Mouse (Mus musculus) embryonic facial prominence, embryonic 12.5 days (tissue): ENCODE results near the gene Sppl2b. TPM values are rescaled to one million over a fixed set of nuclear protein-coding genes. Genes with fewer than 3 reads are reported as not detected.

Experiments
- ATAC-seq: fragments of 200-750 bp; cut with Nextera tagmentation; 2 replicates; pipeline ENCODE4 v1.8.0; 2017; ENCODE audit not compliant: insufficient number of reproducible peaks, insufficient read depth, low FRiP score, low TSS enrichment
- H3K27ac ChIP-seq: fragments of 300-500 bp; sonication (generic); 2 replicates; pipeline ENCODE4 v1.5.1; 2016; ENCODE audit warnings: mild to moderate bottlenecking
- H3K27me3 ChIP-seq: fragments of 300-500 bp; sonication (generic); 2 replicates; pipeline ENCODE4 v1.6.1; 2016; ENCODE audit warnings: mild to moderate bottlenecking, moderate library complexity
- H3K36me3 ChIP-seq: fragments of 300-500 bp; sonication (generic); 2 replicates; pipeline ENCODE4 v1.6.1; 2016; ENCODE audit warnings: mild to moderate bottlenecking
- H3K4me1 ChIP-seq: fragments of 300-500 bp; sonication (generic); 2 replicates; pipeline ENCODE4 v1.6.1; 2016
- H3K4me2 ChIP-seq: fragments of 300-500 bp; sonication (generic); replicated peaks from 2 replicates; pipeline ENCODE4 v1.6.1; 2016; ENCODE audit warnings: mild to moderate bottlenecking, moderate library complexity
- H3K4me3 ChIP-seq: fragments of 300-500 bp; sonication (generic); 2 replicates; pipeline ENCODE4 v1.5.1; 2016; ENCODE audit warnings: mild to moderate bottlenecking
- H3K9ac ChIP-seq: fragments of 300-500 bp; sonication (generic); 2 replicates; pipeline ENCODE4 v1.6.1; 2016; ENCODE audit warnings: mild to moderate bottlenecking, moderate library complexity
- H3K9me3 ChIP-seq: fragments of 300-500 bp; sonication (generic); 2 replicates; pipeline ENCODE4 v1.6.1; 2016; ENCODE audit warnings: mild to moderate bottlenecking, moderate library complexity
- WGBS: fragments of 180-500 bp; shearing (Covaris S2); methylation state at CpG from one replicate; pipeline ENCODE4 v1.1.7; 2016; 5-methylcytosine and 5-hydroxymethylcytosine counted together
- polyA plus RNA-seq: library from polyadenylated mRNA; unstranded; fragments of >200 nt; fragmentation: Nextera tagmentation; extraction: Ambion mirVana; gene quantifications from 2 replicates; pipeline ENCODE4 v1.2.1, GENCODE M21; 2016

Sppl2b gene
- polyA plus RNA-seq, 1 experiment from 2014 or later: 53.0 TPM

- 88% methylated on average over 19 of the region's 19 CpGs for WGBS
- peak overlapping the region; percentile 5; the same call in 1 of the 2 replicates for H3K9ac ChIP-seq
- peak overlapping the region; percentile 55; the same call in 1 of the 2 replicates for H3K27ac ChIP-seq
- H3K27me3 ChIP-seq: no peaks in the 10 kb centered on the region
- H3K4me2 ChIP-seq: peak overlapping the region; percentile 95; the same call in 1 of the 2 replicates
- no peak overlapping the region for H3K4me3 ChIP-seq
- H3K9me3 ChIP-seq: no peaks in the 10 kb centered on the region
- H3K36me3 ChIP-seq: peaks cover 52% of the 10 kb centered on the region
- peaks cover 19% of the 10 kb centered on the region for H3K4me1 ChIP-seq
- ATAC-seq: no peak
Observed at GRCm38 (mm10) chr10:80901409-80902272, 46.6 kb downstream of the Sppl2b start.

GRCm38 (mm10) chr10:80902273-80902940 is 47.3 kb downstream of the Sppl2b start:
- peaks cover 57% of the 10 kb centered on the region for H3K36me3 ChIP-seq
- H3K9me3 ChIP-seq: no peaks in the 10 kb centered on the region
- WGBS: 94% methylated on average over 9 of the region's 9 CpGs
- ATAC-seq: no peak
- H3K9ac ChIP-seq: no peak overlapping the region
- no peak overlapping the region for H3K27ac ChIP-seq
- H3K4me2 ChIP-seq: no peak overlapping the region
- H3K4me1 ChIP-seq: peaks cover 19% of the 10 kb centered on the region
- no peaks in the 10 kb centered on the region for H3K27me3 ChIP-seq
- H3K4me3 ChIP-seq: no peak overlapping the region

- Histone ChIP-seq H3K9me3 (no peaks in the 10 kb centered on the region), H3K4me3 (no peak overlapping the region), H3K4me1 (peaks cover 14% of the 10 kb centered on the region), H3K9ac (no peak overlapping the region), H3K36me3 (peaks cover 65% of the 10 kb centered on the region), H3K27me3 (no peaks in the 10 kb centered on the region), H3K27ac (no peak overlapping the region), H3K4me2 (no peak overlapping the region)
- 86% methylated on average over 10 of the region's 10 CpGs for WGBS
- no peak for ATAC-seq
Observed at GRCm38 (mm10) chr10:80903282-80903681, 48.2 kb downstream of the Sppl2b start.

- no peak for ATAC-seq
- no peaks in the 10 kb centered on the region for H3K27me3 ChIP-seq
- 89% methylated on average over 28 of the region's 28 CpGs for WGBS
- no peak overlapping the region for H3K4me2 ChIP-seq
- no peak overlapping the region for H3K27ac ChIP-seq
- H3K36me3 ChIP-seq: peaks cover 69% of the 10 kb centered on the region
- peaks cover 12% of the 10 kb centered on the region for H3K4me1 ChIP-seq
- H3K9ac ChIP-seq: no peak overlapping the region
- no peaks in the 10 kb centered on the region for H3K9me3 ChIP-seq
- no peak overlapping the region for H3K4me3 ChIP-seq
Observed at GRCm38 (mm10) chr10:80904004-80904693, 49.1 kb downstream of the Sppl2b start.

GRCm38 (mm10) chr10:80904709-80905108 is 49.6 kb downstream of the Sppl2b start:
- H3K4me2 ChIP-seq: no peak overlapping the region
- 92% methylated on average over 11 of the region's 11 CpGs for WGBS
- no peaks in the 10 kb centered on the region for H3K27me3 ChIP-seq

GRCm38 (mm10) chr10:80909375-80910162 is 54.5 kb downstream of the Sppl2b start:
- H3K4me3 ChIP-seq: no peak overlapping the region
- H3K36me3 ChIP-seq: peaks cover 90% of the 10 kb centered on the region
- no peaks in the 10 kb centered on the region for H3K4me1 ChIP-seq
- no peaks in the 10 kb centered on the region for H3K9me3 ChIP-seq
- H3K27me3 ChIP-seq: no peaks in the 10 kb centered on the region
- no peak overlapping the region for H3K4me2 ChIP-seq
- H3K9ac ChIP-seq: no peak overlapping the region
- ATAC-seq: no peak
- 93% methylated on average over 22 of the region's 22 CpGs for WGBS
- no peak overlapping the region for H3K27ac ChIP-seq

More at GRCm38 (mm10) chr10:80904709-80905108, 49.6 kb downstream of the Sppl2b start:
- no peak overlapping the region for H3K9ac ChIP-seq
- peaks cover 72% of the 10 kb centered on the region for H3K36me3 ChIP-seq
- no peak overlapping the region for H3K4me3 ChIP-seq
- no peak for ATAC-seq
- H3K4me1 ChIP-seq: peaks cover 7% of the 10 kb centered on the region
- no peak overlapping the region for H3K27ac ChIP-seq
- H3K9me3 ChIP-seq: no peaks in the 10 kb centered on the region

GRCm38 (mm10) chr10:80911354-80911753 is 56.3 kb downstream of the Sppl2b start:
- H3K36me3 ChIP-seq: peaks cover 83% of the 10 kb centered on the region
- no peak overlapping the region for H3K9ac ChIP-seq
- H3K9me3 ChIP-seq: no peaks in the 10 kb centered on the region
- no peak overlapping the region for H3K4me2 ChIP-seq
- no peaks in the 10 kb centered on the region for H3K27me3 ChIP-seq
- peaks cover 3% of the 10 kb centered on the region; the same call in 1 of the 2 replicates for H3K4me1 ChIP-seq
- 0 out of 2 replicates have a peak, but pooled peaks have one; percentile 10 for ATAC-seq
- WGBS: 94% methylated on average over 4 of the region's 4 CpGs
- no peak overlapping the region for H3K27ac ChIP-seq
- no peak overlapping the region for H3K4me3 ChIP-seq

- no peak for ATAC-seq
- H3K9me3 ChIP-seq: no peaks in the 10 kb centered on the region
- H3K27ac ChIP-seq: no peak overlapping the region
- no peak overlapping the region for H3K4me3 ChIP-seq
- peaks cover 9% of the 10 kb centered on the region for H3K4me1 ChIP-seq
- H3K4me2 ChIP-seq: no peak overlapping the region
- no peak overlapping the region for H3K9ac ChIP-seq
- H3K36me3 ChIP-seq: peaks cover 80% of the 10 kb centered on the region
- H3K27me3 ChIP-seq: no peaks in the 10 kb centered on the region
Observed at GRCm38 (mm10) chr10:80911891-80912290, 56.8 kb downstream of the Sppl2b start.

GRCm38 (mm10) chr10:80913364-80914011 is 58.4 kb downstream of the Sppl2b start:
- no peak overlapping the region for H3K4me2 ChIP-seq
- peaks cover 65% of the 10 kb centered on the region for H3K36me3 ChIP-seq
- 86% methylated on average over 7 of the region's 8 CpGs for WGBS
- no peak overlapping the region for H3K27ac ChIP-seq
- H3K9ac ChIP-seq: no peak overlapping the region
- H3K9me3 ChIP-seq: no peaks in the 10 kb centered on the region
- no peaks in the 10 kb centered on the region for H3K27me3 ChIP-seq
- H3K4me3 ChIP-seq: no peak overlapping the region
- ATAC-seq: no peak
- peaks cover 19% of the 10 kb centered on the region for H3K4me1 ChIP-seq

GRCm38 (mm10) chr10:80914253-80914656 is 59.2 kb downstream of the Sppl2b start:
- no peak overlapping the region for H3K4me3 ChIP-seq
- no peaks in the 10 kb centered on the region for H3K27me3 ChIP-seq
- H3K27ac ChIP-seq: no peak overlapping the region
- no peaks in the 10 kb centered on the region for H3K9me3 ChIP-seq
- no peak for ATAC-seq
- WGBS: 83% methylated on average over 5 of the region's 5 CpGs
- H3K9ac ChIP-seq: no peak overlapping the region; the same call in 1 of the 2 replicates
- peaks cover 57% of the 10 kb centered on the region for H3K36me3 ChIP-seq
- H3K4me1 ChIP-seq: peaks cover 22% of the 10 kb centered on the region
- no peak overlapping the region for H3K4me2 ChIP-seq
